Mouse (Mus musculus): ENCODE data around the gene Dusp23. TPM values are rescaled to one million over a fixed set of nuclear protein-coding genes. Genes with fewer than 3 reads are reported as not detected.

Gene Dusp23
- total and polyA plus RNA-seq, 2 experiments from 2014 or later, result 3.8 to 9.0 TPM

DNA sequence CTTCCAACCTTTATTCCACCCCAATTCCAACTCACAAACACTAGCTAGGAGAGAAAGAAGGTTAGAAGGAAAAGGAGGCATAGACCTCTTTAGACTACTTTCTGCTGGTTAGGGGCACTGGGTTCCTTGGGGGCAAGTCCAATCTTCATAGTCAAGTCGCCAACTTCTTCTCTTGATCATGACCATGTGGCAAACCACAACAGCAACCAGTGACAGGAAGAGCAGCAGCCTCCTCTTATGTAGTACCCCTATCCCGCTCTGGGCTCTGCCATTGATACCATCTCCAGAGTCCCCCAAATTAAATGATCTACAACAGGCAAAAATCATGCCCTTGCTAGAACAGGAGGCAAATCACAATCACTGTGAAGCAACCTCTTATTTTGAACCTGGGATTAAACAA is 38.8 kb downstream of the Dusp23 start:
- no peaks in the 10 kb centered on the region for H3K4me1 ChIP-seq (ENCODE audit: insufficient read depth, low read length)
- H3K27me3 ChIP-seq (ENCODE audit: insufficient read depth, low read length), result no peaks in the 10 kb centered on the region
- H3K4me2 ChIP-seq (ENCODE audit: low read depth, low read length), result no peak overlapping the region
- TF ChIP-seq CTCF (IDR thresholded peaks at IDR 0.05; ENCODE audit: low read depth), result no peak
- no peaks in the 10 kb centered on the region for H3K9me3 ChIP-seq (ENCODE audit: low read length)
- ATAC-seq (no peak), DNase-seq (ENCODE audit: low spot score) (no peak)
- no peak overlapping the region for H3K4me3 ChIP-seq (ENCODE audit: low read length)
- 85% methylated on average over 2 of the region's 2 CpGs for WGBS
- H3K36me3 ChIP-seq (ENCODE audit: insufficient read depth, low read length), result no peaks in the 10 kb centered on the region
- no peak overlapping the region for H3K9ac ChIP-seq (replicated peaks; ENCODE audit: low read length)
- no peak overlapping the region for H3K27ac ChIP-seq

DNA sequence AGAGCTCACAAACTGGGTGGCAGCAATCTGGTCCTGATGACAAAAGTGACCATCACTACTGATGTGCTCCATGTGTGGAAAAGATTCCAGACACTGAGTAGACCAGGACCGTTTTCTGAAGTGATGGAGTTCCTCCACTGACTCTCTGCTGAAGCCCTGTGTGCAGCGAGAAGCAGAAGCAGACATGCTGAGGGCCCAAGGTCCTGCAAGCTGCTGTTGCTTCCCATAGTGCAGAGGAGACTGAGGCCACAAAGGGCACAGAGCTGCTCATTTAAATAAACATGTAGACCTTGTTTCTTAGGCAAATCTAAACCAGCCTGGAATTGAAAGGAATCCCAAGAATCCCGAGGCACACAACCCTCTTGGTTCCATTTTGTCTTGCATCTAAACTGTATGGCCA is 39.4 kb downstream of the Dusp23 start:
- Histone ChIP-seq H3K4me1 (ENCODE audit: insufficient read depth, low read length) (no peaks in the 10 kb centered on the region), H3K36me3 (ENCODE audit: insufficient read depth, low read length) (no peaks in the 10 kb centered on the region), H3K9me3 (ENCODE audit: low read length) (no peaks in the 10 kb centered on the region), H3K9ac (replicated peaks; ENCODE audit: low read length) (no peak overlapping the region), H3K27me3 (ENCODE audit: insufficient read depth, low read length) (no peaks in the 10 kb centered on the region), H3K27ac (no peak overlapping the region), H3K4me3 (ENCODE audit: low read length) (no peak overlapping the region), H3K4me2 (ENCODE audit: low read depth, low read length) (no peak overlapping the region)
- TF ChIP-seq CTCF (IDR thresholded peaks at IDR 0.05; ENCODE audit: low read depth), result no peak
- DNase-seq (ENCODE audit: low spot score) (no peak), ATAC-seq (no peak)
- WGBS, result 81% methylated on average over 3 of the region's 3 CpGs

DNA sequence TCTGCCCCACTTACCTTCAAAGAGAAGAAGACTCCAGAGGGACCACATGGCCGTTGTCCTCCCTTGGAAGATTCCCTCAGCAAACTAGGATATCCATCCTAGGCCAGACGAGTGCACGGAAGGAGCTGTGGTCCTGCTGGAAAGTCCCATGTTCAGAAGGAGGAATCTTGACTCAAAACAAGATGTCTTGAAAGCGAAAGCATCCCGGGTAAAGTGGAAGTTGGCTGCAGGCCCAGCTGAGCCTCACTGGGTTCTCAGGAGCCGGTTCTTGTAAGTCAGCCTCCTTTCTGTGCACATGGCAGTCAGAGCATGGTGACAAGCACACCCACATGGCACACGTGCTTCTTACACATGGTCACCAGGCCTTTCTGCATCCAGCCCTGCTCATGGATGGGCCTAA is 42.4 kb downstream of the Dusp23 start, which contains the start of gene Slamf8:
Gene Slamf8, minus strand, starts transcription at position 184 of the 400 bp plus-strand sequence.
- no peak for ATAC-seq
- H3K27me3 ChIP-seq (ENCODE audit: insufficient read depth, low read length), result no peaks in the 10 kb centered on the region
- H3K4me1 ChIP-seq (ENCODE audit: insufficient read depth, low read length), result peaks cover 6% of the 10 kb centered on the region
- H3K36me3 ChIP-seq (ENCODE audit: insufficient read depth, low read length), result no peaks in the 10 kb centered on the region
- H3K27ac ChIP-seq, result no peak within 1 kb of the TSS
- H3K9ac ChIP-seq (replicated peaks; ENCODE audit: low read length), result no peak within 1 kb of the TSS
- 70% methylated on average over 7 of the region's 7 CpGs for WGBS
- no peak within 1 kb of the TSS for H3K4me3 ChIP-seq (ENCODE audit: low read length)
- H3K9me3 ChIP-seq (ENCODE audit: low read length), result no peaks in the 10 kb centered on the region
- no peak for TF ChIP-seq CTCF (IDR thresholded peaks at IDR 0.05; ENCODE audit: low read depth)
- no peak within 1 kb of the TSS for H3K4me2 ChIP-seq (ENCODE audit: low read depth, low read length)
- DNase-seq (ENCODE audit: low spot score), result no peak

DNA sequence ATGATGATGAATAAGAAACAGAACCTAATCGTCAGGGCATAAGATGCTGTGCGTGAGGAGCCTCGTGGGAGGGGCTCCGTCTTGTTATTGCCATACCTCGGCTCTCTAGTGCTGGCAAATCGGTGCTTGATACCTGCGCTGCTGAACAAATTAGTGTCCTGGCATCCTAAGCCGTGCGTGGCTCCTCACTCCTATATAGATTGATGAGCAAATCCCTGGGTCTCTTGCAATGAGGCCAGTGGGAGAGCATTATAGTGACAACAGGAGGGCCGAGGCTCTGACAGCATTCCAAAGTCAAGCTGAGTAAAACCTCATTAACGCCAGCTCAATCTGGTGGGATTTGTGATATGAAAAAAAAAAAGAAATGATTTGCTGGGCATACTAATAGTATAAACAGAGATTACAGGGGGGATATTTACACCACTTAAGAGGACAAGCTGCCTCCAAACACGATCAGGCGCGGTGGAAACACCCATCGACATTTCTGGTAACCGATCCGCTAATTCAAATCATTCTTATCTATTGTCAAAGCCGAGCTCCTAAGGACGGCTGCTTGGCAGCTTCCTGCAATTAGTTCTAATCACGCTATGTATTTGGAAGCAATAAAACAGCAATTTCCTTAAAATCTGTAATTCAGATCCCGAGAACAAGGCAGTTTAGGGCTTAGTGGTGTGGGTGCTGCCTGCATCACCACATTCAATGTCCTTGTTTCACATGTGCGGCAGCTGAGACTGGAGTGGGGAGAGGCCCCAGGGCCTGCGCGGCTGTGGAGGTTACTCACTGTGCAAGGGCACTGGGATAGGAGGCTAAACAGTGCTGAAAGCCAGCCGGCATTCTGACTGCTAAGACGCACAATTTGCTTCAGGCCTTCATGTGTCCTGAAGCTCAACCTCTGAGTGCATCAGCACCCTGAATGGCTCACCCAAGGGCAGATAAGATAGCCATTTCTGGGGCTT is 46.9 kb downstream of the Dusp23 start:
- ATAC-seq, result peak; percentile 54
- peak; percentile 44 for DNase-seq (ENCODE audit: low spot score)
- H3K4me3 ChIP-seq (ENCODE audit: low read length), result no peak overlapping the region

DNA sequence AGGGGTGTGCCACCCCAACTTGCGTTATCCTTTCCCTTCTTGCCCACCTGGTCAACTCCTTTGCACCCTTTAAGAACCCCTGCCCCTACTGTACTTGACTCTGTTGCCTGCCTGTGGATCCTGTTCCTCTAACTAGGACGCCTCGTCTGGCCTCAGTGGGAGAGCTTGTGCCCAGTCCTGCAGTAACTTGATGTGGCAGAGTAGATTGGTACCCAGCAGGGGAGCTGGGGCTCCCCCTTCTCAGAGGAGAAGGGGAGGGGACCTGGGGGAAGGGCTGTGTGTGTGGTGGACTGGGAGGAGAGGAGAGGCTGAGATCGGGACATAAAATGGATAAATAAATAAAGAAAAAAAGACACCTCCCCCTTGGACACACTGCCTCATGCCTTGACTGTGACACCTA is 47.7 kb downstream of the Dusp23 start:
- Histone ChIP-seq H3K4me2 (ENCODE audit: low read depth, low read length) (no peak overlapping the region), H3K27ac (no peak overlapping the region), H3K9ac (replicated peaks; ENCODE audit: low read length) (no peak overlapping the region), H3K9me3 (ENCODE audit: low read length) (no peaks in the 10 kb centered on the region), H3K36me3 (ENCODE audit: insufficient read depth, low read length) (no peaks in the 10 kb centered on the region), H3K4me1 (ENCODE audit: insufficient read depth, low read length) (peaks cover 6% of the 10 kb centered on the region), H3K27me3 (ENCODE audit: insufficient read depth, low read length) (no peaks in the 10 kb centered on the region), H3K4me3 (ENCODE audit: low read length) (no peak overlapping the region)
- DNase-seq (ENCODE audit: low spot score) (no peak), ATAC-seq (peak; percentile 24; the same call in 1 of the 2 replicates)
- WGBS, result 49% methylated on average over 4 of the region's 4 CpGs
- TF ChIP-seq CTCF (IDR thresholded peaks at IDR 0.05; ENCODE audit: low read depth), result no peak

More for the DNA sequence above, 46.9 kb downstream of the Dusp23 start:
- Histone ChIP-seq H3K27me3 (ENCODE audit: insufficient read depth, low read length) (no peaks in the 10 kb centered on the region), H3K4me2 (ENCODE audit: low read depth, low read length) (peak overlapping the region; percentile 27), H3K9ac (replicated peaks; ENCODE audit: low read length) (0 out of 2 replicates have a peak overlapping the region, but pooled peaks have one; percentile 17), H3K4me1 (ENCODE audit: insufficient read depth, low read length) (peaks cover 6% of the 10 kb centered on the region), H3K27ac (0 out of 2 replicates have a peak overlapping the region, but pooled peaks have one; percentile 15), H3K9me3 (ENCODE audit: low read length) (no peaks in the 10 kb centered on the region), H3K36me3 (ENCODE audit: insufficient read depth, low read length) (no peaks in the 10 kb centered on the region)
- TF ChIP-seq CTCF (IDR thresholded peaks at IDR 0.05; ENCODE audit: low read depth), result no peak
- WGBS, result 19% methylated on average over 26 of the region's 26 CpGs

DNA sequence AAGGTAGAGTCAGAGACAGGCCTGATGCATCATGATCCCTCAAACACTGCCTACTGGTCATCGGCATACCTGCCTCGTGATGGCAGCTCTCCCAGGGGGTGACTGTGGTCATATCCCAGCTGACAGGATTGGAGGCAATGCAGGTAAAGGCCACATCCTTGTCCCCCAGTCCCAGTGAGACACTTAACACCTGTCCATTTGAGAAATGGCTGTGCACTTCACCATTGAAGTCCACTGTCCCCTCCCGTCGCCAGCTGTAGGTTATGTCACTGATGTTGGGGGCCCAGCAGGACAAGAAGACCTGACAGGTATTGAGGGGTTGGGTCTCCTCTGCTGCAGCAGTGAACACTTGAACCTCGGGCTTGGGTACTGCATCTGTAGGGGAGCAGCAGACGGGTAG is 48.5 kb downstream of the Dusp23 start:
- no peak for TF ChIP-seq CTCF (IDR thresholded peaks at IDR 0.05; ENCODE audit: low read depth)
- no peak overlapping the region for H3K9ac ChIP-seq (replicated peaks; ENCODE audit: low read length)
- no peak overlapping the region for H3K4me2 ChIP-seq (ENCODE audit: low read depth, low read length)
- H3K36me3 ChIP-seq (ENCODE audit: insufficient read depth, low read length), result no peaks in the 10 kb centered on the region
- ATAC-seq (no peak), DNase-seq (ENCODE audit: low spot score) (no peak)
- H3K4me3 ChIP-seq (ENCODE audit: low read length), result no peak overlapping the region
- peaks cover 6% of the 10 kb centered on the region for H3K4me1 ChIP-seq (ENCODE audit: insufficient read depth, low read length)
- H3K27ac ChIP-seq, result no peak overlapping the region
- H3K9me3 ChIP-seq (ENCODE audit: low read length), result no peaks in the 10 kb centered on the region
- 89% methylated on average over 6 of the region's 6 CpGs for WGBS
- H3K27me3 ChIP-seq (ENCODE audit: insufficient read depth, low read length), result no peaks in the 10 kb centered on the region

- WGBS, result 85% methylated on average over 8 of the region's 8 CpGs
These were observed 50.3 kb downstream of the Dusp23 start for GRCm38 (mm10) chr1:172582436-172582835.

More at GRCm38 (mm10) chr1:172582436-172582835, 50.3 kb downstream of the Dusp23 start:
- H3K27ac ChIP-seq, result no peak overlapping the region
- no peak for DNase-seq (ENCODE audit: low spot score)
- no peaks in the 10 kb centered on the region for H3K36me3 ChIP-seq (ENCODE audit: insufficient read depth, low read length)
- H3K4me2 ChIP-seq (ENCODE audit: low read depth, low read length), result no peak overlapping the region
- peaks cover 6% of the 10 kb centered on the region for H3K4me1 ChIP-seq (ENCODE audit: insufficient read depth, low read length)
- H3K9me3 ChIP-seq (ENCODE audit: low read length), result no peaks in the 10 kb centered on the region
- no peak overlapping the region for H3K4me3 ChIP-seq (ENCODE audit: low read length)
- no peak overlapping the region for H3K9ac ChIP-seq (replicated peaks; ENCODE audit: low read length)
- no peak for TF ChIP-seq CTCF (IDR thresholded peaks at IDR 0.05; ENCODE audit: low read depth)
- H3K27me3 ChIP-seq (ENCODE audit: insufficient read depth, low read length), result no peaks in the 10 kb centered on the region
- ATAC-seq, result no peak

Other genes with a start within 250 kb of the Dusp23 start
- not detected in 2 replicates for gene Slamf9, start 157.6 kb downstream of the Dusp23 start, total RNA-seq (2014; rRNA removed)
- 0.39 and 0.49 TPM in 2 replicates for gene Slamf9, start 157.6 kb downstream of the Dusp23 start, polyA plus RNA-seq (2015; fragmentation: Nextera tagmentation; extraction: Ambion mirVana)
- gene Igsf9, start 151.2 kb downstream of the Dusp23 start, total RNA-seq (2014; rRNA removed), result 17.9 and 33.0 TPM in 2 replicates
- 10.5 and 13.5 TPM in 2 replicates for gene Igsf9, start 151.2 kb downstream of the Dusp23 start, polyA plus RNA-seq (2015; fragmentation: Nextera tagmentation; extraction: Ambion mirVana)
- 45.1 and 70.2 TPM in 2 replicates for gene Tagln2, start 132.9 kb downstream of the Dusp23 start, total RNA-seq (2014; rRNA removed)
- 59.2 and 61.6 TPM in 2 replicates for gene Tagln2, start 132.9 kb downstream of the Dusp23 start, polyA plus RNA-seq (2015; fragmentation: Nextera tagmentation; extraction: Ambion mirVana)
- gene Cfap45, start 112.2 kb downstream of the Dusp23 start, total RNA-seq (2014; rRNA removed), result 1.0 and 1.2 TPM in 2 replicates
- gene Cfap45, start 112.2 kb downstream of the Dusp23 start, polyA plus RNA-seq (2015; fragmentation: Nextera tagmentation; extraction: Ambion mirVana), result 3.7 and 4.5 TPM in 2 replicates
- 1.9 and 2.9 TPM in 2 replicates for gene Vsig8, start 77.0 kb downstream of the Dusp23 start, total RNA-seq (2014; rRNA removed)
- gene Vsig8, start 77.0 kb downstream of the Dusp23 start, polyA plus RNA-seq (2015; fragmentation: Nextera tagmentation; extraction: Ambion mirVana), result 1.9 and 2.0 TPM in 2 replicates
- gene Slamf8, start 42.4 kb downstream of the Dusp23 start, total RNA-seq (2014; rRNA removed), result 0.11 TPM in 1 of 2 replicates, not detected in the other
- gene Slamf8, start 42.4 kb downstream of the Dusp23 start, polyA plus RNA-seq (2015; fragmentation: Nextera tagmentation; extraction: Ambion mirVana), result 0.14 TPM in 1 of 2 replicates, not detected in the other
- 0.18 TPM in 1 of 2 replicates, not detected in the other for gene Fcrl6, start 30.4 kb downstream of the Dusp23 start, total RNA-seq (2014; rRNA removed)
- not detected in 2 replicates for gene Fcrl6, start 30.4 kb downstream of the Dusp23 start, polyA plus RNA-seq (2015; fragmentation: Nextera tagmentation; extraction: Ambion mirVana)
- not detected in 2 replicates for gene Crp, start 65.1 kb upstream of the Dusp23 start, total RNA-seq (2014; rRNA removed)
- gene Crp, start 65.1 kb upstream of the Dusp23 start, polyA plus RNA-seq (2015; fragmentation: Nextera tagmentation; extraction: Ambion mirVana), result 0.10 and 0.14 TPM in 2 replicates

Measured in hindbrain, postnatal 0 days (tissue).